Mouse (Mus musculus): ENCODE measurements around the gene Primpol. TPM values are rescaled to one million over a fixed set of nuclear protein-coding genes. Genes with fewer than 3 reads are reported as not detected.

Gene Primpol
- total RNA-seq, 2 experiments from 2014 or later: 0.99 to 1.6 TPM

DNA sequence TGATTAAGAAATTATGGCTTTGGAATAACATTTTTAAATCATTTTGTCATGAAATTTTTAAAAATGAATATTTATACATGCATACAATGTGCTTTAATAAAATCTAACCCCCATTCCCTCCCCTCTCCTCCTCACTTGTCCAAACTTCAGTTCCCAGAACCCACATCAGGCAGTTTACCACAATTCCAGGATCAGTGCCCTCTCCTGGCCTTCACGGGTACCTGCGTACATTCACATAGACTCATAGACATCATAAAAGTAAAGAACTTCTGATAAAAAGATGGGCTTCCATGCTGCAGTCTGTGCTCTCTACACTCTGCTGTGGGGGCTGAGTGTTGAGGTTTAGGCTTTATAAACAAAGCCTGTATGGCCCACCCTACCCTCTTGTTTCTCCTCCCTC, 48.1 kb downstream of the Primpol start:
- intact Hi-C loops (cut with DNase I): no loop called here
- DNase-seq: no peak

DNA sequence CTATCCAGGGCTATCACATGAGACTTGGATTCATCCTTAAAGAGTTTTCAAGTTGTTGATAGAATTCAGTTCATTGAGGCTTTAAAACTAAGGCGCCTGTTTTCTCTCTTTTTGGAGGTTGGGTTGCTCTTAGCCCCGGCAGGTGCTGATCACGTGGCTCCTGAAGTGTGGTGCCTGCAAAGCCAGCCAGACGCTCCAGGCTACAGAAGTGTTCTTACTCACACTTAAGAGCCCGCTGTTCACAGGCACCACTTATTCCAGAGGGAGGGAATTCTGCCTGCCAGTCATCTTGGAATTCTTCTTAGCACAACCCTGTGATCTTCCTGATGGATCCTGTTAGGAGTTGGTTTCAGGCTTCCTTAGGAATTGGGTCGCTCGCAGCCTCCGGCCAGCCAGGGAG, 49.1 kb downstream of the Primpol start:
- intact Hi-C loops (cut with DNase I): no loop called here
- DNase-seq: no peak

DNA sequence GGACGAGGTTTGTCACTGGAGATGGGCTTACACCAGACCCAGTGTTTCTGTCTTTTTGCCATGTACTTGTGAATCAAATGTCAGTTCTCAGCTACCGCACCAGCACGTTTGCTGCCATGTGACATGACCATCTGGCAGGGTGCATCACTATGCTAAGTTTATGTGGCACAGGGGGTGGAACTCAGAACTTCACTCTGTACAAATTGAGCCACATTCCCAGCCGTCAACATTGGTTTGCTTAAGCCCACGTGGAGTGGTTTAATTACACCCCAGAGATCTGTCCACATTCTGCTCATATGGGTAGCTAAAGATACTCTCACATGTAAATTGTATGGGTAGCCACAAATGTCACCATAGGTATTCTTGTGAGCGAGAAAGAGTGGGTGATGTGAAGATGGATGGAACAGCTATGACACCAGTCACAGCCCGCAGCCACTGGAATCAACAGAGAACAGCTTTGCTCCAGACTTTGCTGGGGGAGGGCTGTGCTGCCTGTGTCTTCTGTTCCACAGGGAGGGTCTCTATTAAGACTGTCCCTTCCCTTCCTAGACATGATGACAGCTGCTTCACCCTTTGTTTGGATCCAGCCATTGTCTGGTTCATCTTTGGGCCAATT, 50.0 kb downstream of the Primpol start:
- intact Hi-C loops (cut with DNase I): no loop called here
- no peak for DNase-seq

DNA sequence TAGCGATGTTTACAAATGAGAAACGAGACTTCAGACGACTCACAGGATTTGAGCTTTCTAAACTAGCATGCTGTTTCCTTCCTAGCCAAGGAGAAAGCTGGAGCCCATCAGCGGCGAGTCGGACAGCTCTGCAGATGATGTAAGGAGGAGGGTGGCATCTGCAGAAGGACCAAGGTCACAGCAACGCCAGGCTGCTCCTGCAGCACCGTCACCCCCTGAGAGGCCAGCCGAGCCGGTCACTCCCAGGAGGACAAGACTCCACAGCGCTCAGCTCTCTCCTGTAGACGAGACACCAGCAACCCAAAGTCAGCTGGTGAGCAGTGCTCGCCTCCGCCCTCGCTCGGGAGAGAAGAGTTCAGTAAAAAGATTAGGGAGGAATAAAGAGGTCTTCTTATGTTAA, 54.7 kb downstream of the Primpol start:
- DNase-seq: no peak
- intact Hi-C loops (cut with DNase I): no loop called here

DNA sequence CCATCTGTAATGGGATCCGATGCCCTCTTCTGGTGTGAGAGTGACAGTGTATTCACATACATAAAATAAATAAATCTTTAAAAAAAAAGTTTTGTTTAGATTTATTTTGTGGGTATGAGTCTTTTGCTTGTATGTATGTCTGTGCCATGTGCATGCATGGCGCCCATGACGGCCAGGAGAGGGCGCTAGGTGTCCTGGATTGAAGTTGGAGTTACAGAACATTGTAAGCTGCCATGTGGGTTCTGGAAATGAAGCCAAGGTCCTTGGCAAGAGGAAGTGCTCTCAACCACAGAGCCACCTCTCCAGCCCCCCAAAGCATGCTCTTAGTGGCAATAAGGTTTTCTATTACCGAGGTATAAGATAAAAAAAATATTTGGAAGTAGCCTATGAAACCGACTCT, 57.6 kb downstream of the Primpol start:
- intact Hi-C loops (cut with DNase I): loop anchor here (5.0 kb wide), 1 partner anchor 58 kb away; the partner anchor contains the start of genes Casp3 and Primpol
- DNase-seq: no peak

DNA sequence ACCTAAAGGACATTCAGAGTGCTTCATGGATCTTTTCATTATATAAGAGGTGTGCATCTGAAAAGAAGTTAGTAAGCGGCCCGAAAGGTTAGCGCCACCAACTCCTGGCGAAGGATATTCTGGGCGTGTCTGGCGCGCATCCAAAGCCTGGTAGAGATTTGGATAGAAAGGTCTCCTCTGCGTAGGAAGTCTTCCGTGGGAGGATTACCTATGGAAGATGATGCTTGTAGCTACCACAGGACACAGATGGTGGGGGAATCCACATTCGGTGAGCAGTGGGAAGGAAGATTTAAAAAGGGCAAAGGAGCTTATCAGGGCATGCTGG, 64.6 kb downstream of the Primpol start:
- no peak for DNase-seq
- intact Hi-C loops (cut with DNase I): no loop called here

DNA sequence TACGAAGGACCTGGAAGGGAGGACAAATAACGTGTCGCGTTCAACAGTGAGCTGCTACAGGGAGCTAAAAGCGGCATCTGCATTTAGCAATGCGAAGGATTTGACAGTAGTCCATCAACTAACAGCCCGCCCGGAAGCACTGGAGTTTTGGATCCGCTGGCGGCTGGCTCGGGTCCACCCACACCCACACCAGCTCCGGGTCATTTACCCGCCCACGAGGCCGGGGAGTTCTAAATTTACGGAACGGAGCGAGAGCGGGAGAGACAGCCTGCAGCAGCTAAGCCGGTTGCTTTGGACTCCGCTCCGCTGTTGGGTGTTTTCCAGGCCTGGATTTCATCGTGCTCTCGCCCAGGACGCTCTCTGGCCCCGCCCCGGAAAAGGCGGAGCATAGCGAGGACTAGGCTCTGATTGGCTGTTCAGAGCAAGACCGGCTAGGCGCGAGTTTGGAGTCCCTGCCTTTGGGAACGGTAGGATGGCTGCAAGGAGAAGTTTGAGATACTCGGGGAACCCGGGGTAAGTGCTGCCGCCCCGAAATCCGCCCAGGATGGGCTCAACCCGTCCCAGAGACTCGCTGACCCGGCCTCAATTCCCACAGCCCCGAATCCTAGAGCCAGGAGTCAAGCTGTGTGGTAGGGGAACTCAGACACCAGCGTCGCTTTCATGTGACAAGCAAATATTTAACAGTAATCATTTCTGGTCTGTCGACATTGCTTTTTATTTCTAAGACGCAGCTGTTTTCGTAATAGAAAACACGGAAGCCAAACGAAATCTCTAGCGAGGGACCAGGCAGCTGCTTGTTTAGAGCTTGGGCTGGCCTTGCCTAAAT, 65.2 kb downstream of the Primpol start, which contains the start of gene Cenpu:
Gene Cenpu, plus strand, starts transcription at position 414 of the 826 bp plus-strand sequence.
- intact Hi-C loops (cut with DNase I): no loop called here
- DNase-seq: peak; percentile 100

DNA sequence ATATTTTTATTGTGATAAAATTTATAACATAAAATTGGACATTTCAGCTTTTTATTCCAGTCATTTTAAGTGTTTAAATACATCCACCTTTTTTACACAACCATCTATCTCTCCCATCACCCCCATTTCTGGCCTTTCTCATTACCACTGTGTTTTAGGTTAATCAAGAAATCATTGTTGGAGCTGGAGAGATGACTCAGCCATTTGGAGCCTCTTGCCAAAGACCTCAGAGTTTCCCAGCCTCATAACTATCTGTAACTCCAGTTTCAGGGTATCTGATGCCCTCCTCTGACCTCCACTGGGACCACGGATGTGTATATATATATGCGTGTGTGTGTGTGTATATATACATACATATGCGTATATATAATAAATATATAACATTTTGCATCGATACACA, 66.0 kb downstream of the Primpol start:
- intact Hi-C loops (cut with DNase I): no loop called here

DNA sequence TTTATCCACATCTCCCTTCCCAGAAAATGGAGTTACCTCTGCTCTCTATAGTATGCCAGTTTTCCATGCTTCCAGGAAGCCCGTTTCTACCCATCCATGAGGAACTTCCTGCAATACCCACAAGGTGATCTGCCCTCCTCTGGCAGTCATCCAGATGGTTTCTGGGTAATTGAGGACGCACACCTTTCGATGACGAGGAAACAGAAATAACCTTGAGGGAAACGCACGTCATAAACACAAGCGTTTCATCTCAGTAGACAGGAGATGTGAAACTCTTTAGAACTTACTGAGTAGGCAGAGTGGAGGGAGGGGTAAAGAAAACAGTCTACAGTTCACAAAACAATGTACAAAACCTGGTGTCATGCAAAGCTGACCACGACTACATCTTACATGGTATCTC, 67.0 kb downstream of the Primpol start:
- no peak for DNase-seq
- intact Hi-C loops (cut with DNase I): no loop called here

More for the DNA sequence above, 66.0 kb downstream of the Primpol start:
- no peak for DNase-seq

DNA sequence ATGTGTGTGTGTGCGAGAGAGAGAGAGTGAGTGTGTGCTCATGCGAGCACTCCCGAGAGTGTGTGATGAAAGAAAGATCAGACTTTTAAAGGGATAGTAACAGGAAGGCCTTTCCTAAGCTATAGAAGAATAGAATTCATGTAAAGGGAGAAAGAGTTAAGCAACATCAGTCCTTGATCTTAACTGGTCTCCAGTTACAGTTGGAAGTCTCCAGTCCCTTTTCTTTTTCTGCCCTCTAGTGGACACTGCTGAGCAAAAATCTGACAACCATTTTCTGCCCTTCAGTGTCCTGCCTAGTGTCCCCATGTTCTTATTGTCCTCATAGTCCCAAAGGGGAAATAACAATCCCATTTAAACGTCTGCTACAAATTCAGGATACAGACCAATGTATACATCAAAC, 69.8 kb downstream of the Primpol start:
- DNase-seq: peak in 1 of 2 experiments; percentile 19
- intact Hi-C loops (cut with DNase I): loop anchor here (2.0 to 5.0 kb wide), 3 partner anchors 75 to 305 kb away; partner anchors contain the start of gene Acsl1

DNA sequence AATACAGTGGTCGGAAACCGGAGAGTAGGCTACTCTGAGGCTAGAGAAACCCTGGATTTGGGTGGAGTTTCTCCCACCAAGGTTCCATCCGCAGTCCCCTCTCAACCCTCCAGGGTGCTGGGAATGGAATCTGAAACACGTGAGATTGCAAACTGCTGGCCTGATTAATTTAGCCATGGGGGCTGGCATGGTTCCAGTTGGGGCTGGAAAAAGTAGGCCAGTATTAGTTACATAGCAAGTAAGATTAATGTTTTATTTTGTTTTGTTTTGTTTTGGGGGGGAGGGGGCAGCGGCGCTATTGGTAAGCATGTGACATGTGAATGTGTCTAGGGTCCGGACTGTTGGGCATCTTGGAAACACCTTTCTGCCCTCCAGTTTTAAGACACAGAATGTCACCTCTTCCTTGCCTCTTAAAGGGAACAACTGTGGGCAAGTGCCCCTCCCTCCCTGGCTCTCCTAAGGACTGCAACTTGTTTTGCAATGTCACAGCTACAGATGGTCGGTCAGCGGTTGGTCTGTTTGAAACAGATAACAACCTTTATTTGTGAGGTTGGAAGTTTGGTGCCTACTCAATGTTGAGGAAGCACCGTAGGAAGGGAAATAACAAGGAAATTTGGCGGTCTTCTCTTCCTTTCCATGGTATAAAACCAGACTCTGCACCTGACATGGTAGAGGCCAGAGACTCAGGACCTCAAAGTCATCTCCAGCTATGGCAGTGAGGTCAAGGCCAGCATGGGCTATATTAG, 70.4 kb downstream of the Primpol start:
- DNase-seq: peak in 1 of 2 experiments; percentile 20
- intact Hi-C loops (cut with DNase I): loop anchor here (2.0 to 5.0 kb wide), 3 partner anchors 74 to 304 kb away; partner anchors contain the start of gene Acsl1

DNA sequence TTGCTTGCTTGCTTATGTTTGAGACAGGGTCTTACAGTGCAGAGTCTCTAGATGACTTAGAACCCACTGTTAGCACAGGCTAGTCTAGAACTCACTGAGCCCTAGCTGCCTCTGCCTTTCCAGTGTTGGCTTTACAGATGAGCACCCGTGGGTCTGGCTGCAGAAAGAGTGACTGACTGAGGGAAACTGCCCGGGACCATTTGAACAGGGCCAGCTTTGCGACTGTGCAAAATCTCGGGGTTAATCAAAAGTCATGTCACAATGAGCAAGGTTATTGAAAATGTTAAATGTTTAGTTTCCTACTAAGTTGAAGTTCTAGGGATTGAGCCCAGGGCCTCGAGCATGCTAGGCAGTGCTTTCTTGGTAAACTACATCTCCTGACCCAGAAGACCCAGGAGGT, 71.2 kb downstream of the Primpol start:
- intact Hi-C loops (cut with DNase I): loop anchor here (2.0 to 5.0 kb wide), 3 partner anchors 74 to 304 kb away; partner anchors contain the start of gene Acsl1

DNA sequence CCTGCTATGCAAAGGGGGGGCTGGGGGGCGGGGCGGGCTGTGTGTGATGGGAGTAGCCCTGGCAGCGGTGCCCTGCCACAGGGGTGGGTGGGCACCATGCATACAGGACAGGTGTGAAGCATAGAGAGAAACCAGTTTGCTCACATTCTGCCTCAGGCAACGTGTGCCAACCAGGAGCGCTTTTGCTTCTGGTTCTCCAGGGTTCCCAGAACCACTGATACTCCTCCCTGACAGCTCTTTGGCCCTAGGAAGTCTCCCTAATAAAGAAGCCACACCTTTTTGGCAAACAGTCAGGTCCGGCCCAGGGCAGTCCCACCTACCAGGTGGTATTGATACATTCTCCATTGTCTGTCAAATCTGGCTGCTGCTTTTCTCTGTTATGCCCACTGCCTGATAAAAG, 73.3 kb downstream of the Primpol start:
- DNase-seq: no peak
- intact Hi-C loops (cut with DNase I): no loop called here

More for the DNA sequence above, 71.2 kb downstream of the Primpol start:
- DNase-seq: no peak

DNA sequence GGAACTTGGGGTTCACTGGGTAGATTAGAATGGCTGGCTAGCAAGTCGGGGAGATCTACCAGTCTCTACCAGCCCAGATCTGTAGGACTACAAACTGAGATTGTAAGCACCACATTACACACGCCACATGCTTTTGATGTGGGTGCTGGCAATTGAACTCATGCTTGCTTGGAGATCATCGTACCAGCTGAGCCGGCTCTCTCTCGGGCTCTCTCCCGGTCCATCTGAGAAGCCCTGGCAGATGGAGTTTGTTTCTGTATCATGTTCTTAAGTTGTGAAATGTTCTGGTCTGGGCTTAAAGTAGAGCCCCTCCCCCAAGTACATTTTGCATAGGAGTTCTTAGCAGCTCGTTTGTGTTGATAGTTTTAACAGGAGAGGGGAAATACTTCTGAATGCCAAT, 73.8 kb downstream of the Primpol start:
- no peak for DNase-seq
- intact Hi-C loops (cut with DNase I): no loop called here

DNA sequence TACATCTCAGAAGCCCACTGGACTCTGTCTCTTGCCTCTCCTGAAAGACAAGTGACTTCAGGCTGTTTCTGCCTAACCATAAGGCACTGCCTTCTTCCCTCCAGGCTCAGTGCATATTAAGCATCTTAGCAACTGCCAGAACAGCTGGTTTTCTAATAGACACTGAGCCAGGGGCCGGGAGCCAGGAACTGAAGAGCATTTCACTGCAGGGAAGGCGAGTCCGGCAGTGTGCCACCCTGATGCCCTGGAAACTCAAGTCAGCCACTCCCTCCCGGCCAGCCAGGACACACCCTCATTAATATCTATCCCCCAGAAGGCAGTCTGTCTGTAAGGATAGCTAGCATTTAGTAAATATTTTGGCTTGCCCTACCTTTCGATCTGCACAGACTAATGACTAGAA, 77.3 kb downstream of the Primpol start:
- intact Hi-C loops (cut with DNase I): no loop called here
- DNase-seq: peak; percentile 65 to 79

DNA sequence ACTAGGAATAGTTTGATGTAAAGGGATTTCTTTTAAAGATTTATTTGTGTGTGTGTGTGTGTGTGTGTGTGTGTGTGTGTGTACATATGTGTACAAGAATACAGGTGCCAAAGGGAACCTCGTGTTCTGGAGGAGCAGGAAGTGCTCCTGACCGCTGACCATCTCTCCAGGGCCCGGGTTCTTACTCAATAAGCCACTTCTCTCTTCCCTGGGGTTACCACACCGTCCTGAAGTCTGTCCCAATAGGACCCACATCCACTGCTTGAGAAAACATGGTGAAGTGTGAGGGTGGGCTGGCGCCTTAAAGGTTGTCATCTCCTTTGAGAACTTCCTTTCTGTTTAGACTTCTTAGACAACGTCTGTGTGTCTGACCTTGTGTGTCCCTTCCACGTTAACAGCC, 83.1 kb downstream of the Primpol start:
- no peak for DNase-seq
- intact Hi-C loops (cut with DNase I): loop anchor here (5.0 kb wide), 1 partner anchor 62 kb away; the partner anchor contains the start of gene Acsl1

DNA sequence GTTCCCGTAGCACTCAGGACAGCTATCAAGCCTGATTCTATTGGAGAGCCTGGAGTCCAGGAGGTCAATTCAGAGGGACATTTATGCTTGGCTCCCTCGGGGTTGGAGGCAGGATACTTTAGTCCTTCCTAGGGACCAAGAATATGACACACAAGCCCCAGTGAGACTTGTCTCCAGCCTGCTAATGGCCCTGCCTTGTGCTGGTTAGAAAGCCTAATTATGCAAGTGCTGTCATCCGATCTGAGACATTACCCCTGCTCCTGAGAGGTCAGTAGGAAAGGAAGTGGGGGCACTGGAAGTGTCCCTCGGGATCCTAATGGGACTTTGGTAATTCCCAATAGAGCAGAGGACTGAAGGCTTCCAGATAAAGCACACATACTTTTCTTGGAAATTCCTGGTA, 86.5 kb downstream of the Primpol start:
- no peak for DNase-seq
- intact Hi-C loops (cut with DNase I): loop anchor here (5.0 kb wide), 1 partner anchor 58 kb away; the partner anchor contains the start of gene Acsl1

DNA sequence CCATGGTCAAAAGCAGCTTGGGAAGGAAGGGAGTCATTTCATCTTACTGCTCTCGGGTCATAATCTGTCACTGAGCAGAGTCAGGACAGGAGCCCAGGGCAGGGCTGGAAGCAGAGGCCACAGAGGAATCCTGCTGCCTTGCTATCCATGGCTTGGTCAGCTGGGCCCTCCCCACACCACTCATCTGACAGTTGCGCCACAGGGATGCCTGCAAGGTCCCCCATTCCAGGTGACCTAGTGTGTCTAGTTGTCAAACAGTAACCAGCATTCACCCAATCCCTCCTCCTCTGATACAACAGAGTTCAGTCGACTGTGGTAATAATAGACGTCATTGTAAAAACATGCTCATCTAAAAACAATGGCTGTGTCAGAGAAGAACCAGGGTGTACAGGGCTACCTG, 87.5 kb downstream of the Primpol start:
- no peak for DNase-seq
- intact Hi-C loops (cut with DNase I): no loop called here

DNA sequence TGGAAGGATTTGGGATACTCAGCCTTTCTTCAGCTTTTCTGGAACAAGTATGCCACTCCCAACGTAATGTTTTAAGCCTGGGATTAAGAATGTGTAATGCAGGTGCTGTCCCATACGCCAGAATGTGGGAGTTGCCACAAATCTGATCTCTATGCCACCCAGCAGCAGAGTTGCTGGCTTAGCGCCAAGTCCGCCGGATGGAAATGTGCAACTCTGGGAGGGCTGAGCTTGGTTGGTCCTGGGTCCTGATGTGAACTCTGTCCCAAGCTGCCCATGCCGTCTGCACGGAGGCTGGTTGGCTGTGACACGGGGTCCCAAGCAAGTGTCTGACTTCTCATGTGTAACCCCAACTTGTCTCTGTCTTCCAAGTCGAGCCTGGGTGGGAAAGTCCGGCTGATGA, 90.2 kb downstream of the Primpol start:
- intact Hi-C loops (cut with DNase I): no loop called here
- no peak for DNase-seq

DNA sequence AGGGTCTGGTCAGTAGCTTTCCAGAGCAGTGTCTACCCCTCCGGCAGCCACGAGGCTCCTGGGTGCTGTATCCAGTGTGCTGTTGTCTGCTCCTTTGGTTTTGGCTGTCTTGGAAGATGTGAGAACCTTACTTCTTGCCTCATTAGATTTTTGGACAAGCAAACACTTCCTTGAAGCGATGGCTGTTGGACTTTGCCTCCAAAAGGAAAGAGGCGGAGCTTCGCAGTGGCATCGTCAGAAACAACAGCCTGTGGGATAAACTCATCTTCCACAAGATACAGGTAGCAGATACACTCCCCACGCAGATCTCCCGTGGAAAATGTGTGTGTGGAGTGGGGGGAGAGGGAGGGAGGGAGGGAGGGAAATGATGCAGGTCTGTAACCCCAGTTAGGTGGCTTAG, 90.9 kb downstream of the Primpol start:
- no peak for DNase-seq

More for the DNA sequence above, 90.9 kb downstream of the Primpol start:
- intact Hi-C loops (cut with DNase I): no loop called here
